Mouse (Mus musculus) hindbrain, embryonic 15.5 days (tissue): Measurements from ENCODE around the gene Tcaf2. TPM values are rescaled to one million over a fixed set of nuclear protein-coding genes. Genes with fewer than 3 reads are reported as not detected.

Experiments used
- polyA plus RNA-seq: library from polyadenylated mRNA; unstranded; fragments of >200 nt; fragmentation: Nextera tagmentation; extraction: Ambion mirVana; gene quantifications from 2 replicates; pipeline ENCODE4 v1.2.1, GENCODE M21; 2015

The Tcaf2 gene
- polyA plus RNA-seq, 1 experiment from 2014 or later = 3.1 TPM

Other genes starting within 250 kb of the Tcaf2 start
- not detected in 2 replicates for gene Tas2r143, start 245.0 kb downstream of the Tcaf2 start, polyA plus RNA-seq
- gene Tas2r135, start 239.8 kb downstream of the Tcaf2 start, polyA plus RNA-seq = not detected in 2 replicates
- not detected in 2 replicates for gene Tas2r126, start 210.7 kb downstream of the Tcaf2 start, polyA plus RNA-seq
- gene Olfr458, start 180.1 kb downstream of the Tcaf2 start, polyA plus RNA-seq = 0.12 TPM in 1 of 2 replicates, not detected in the other
- not detected in 2 replicates for gene Olfr457, start 168.9 kb downstream of the Tcaf2 start, polyA plus RNA-seq
- not detected in 2 replicates for gene Olfr456, start 158.0 kb downstream of the Tcaf2 start, polyA plus RNA-seq
- gene Olfr455, start 97.7 kb downstream of the Tcaf2 start, polyA plus RNA-seq = not detected in 2 replicates
- not detected in 2 replicates for gene Tcaf3, start 47.6 kb downstream of the Tcaf2 start, polyA plus RNA-seq
- 202 and 215 TPM in 2 replicates for gene Tcaf1, start 64.8 kb upstream of the Tcaf2 start, polyA plus RNA-seq
- not detected in 2 replicates for gene Olfr453, start 94.1 kb upstream of the Tcaf2 start, polyA plus RNA-seq
- gene Olfr38, start 111.2 kb upstream of the Tcaf2 start, polyA plus RNA-seq = not detected in 2 replicates
- not detected in 2 replicates for gene Olfr452, start 139.8 kb upstream of the Tcaf2 start, polyA plus RNA-seq
- gene Olfr450, start 166.7 kb upstream of the Tcaf2 start, polyA plus RNA-seq = not detected in 2 replicates
- gene Olfr449, start 189.1 kb upstream of the Tcaf2 start, polyA plus RNA-seq = not detected in 2 replicates
- gene Olfr448, start 245.2 kb upstream of the Tcaf2 start, polyA plus RNA-seq = not detected in 2 replicates